Mouse (Mus musculus): Measurements from ENCODE around the gene Aspa.
A peak's percentile ranks its signal among the peaks of the same experiment; 100 is the strongest.

GRCm38 (mm10) chr11:73283926-73284325 is 45.5 kb downstream of the Aspa start:
- TF ChIP-seq CTCF (IDR thresholded peaks at IDR 0.05; ENCODE audit: control insufficient read depth, insufficient read depth, insufficient read length) (no peak), USF1 (IDR thresholded peaks at IDR 0.05; ENCODE audit: low read depth) (no peak), CEBPB (IDR thresholded peaks at IDR 0.05; ENCODE audit: low read depth) (peak; percentile 71), MYOG (IDR thresholded peaks at IDR 0.05; ENCODE audit: control insufficient read depth, extremely low read depth, insufficient read length) (no peak), MAX (IDR thresholded peaks at IDR 0.05) (no peak), MYOD1 (IDR thresholded peaks at IDR 0.05; ENCODE audit: control insufficient read depth, insufficient read length, low read depth) (no peak), FOSL1 (IDR thresholded peaks at IDR 0.05; ENCODE audit: insufficient read depth, low read length, poor library complexity, severe bottlenecking) (no peak)
